Mouse (Mus musculus): ENCODE results near the gene Dnal1. TPM values are rescaled to one million over a fixed set of nuclear protein-coding genes. Genes with fewer than 3 reads are reported as not detected.

Dnal1 gene
- polyA plus RNA-seq (2015; fragmentation: Illumina TruSeq; extraction: RNeasy Lipid Tissue Mini Kit (QIAGEN cat#74804); ENCODE audit: insufficient read depth, low read depth, low replicate concordance) = 3.5 TPM

DNA sequence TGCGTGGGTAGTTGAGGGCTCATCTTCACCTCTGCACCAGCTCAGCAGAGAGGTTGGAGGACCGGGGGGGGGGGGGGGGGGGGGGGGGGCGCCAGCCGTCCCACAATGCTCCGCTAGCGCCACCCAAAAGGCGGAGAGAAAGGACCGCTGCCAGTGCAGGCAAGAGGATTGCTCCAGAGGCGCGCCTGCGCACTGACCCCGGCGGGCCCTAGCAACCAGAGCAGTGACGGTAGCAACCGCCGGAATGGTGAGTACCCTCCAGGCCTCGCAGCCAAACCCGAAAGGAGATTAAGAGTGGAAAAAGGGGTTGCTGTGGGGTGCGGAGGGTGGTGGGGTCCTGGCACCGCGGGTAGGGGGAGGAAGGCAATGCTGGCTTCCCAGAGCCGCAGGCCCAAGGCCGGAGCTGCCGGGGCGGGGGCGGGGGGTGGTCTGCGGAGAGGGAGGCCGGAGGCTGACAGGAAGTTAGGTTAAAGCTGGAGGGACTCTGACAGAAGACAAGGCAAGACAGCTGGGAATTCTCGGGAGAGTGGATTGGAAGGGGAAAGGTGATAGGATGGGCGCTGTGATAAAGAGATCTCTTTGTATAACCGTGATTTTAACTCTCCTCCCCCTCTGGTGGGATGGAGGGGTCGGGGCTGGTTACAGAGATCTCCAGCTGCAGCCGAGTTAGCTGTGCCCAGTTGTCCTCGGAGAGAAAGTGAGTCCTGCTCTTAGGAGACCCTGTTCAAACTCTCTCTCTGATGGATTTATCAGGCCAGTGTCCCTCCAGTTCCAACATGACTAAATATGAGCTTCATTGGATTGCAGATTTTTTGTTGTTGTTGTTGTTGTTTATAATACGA lies at the start of gene Dnal1:
TSS of gene Dnal1 (plus strand) at position 214 of the 842 bp plus-strand sequence.

DNA sequence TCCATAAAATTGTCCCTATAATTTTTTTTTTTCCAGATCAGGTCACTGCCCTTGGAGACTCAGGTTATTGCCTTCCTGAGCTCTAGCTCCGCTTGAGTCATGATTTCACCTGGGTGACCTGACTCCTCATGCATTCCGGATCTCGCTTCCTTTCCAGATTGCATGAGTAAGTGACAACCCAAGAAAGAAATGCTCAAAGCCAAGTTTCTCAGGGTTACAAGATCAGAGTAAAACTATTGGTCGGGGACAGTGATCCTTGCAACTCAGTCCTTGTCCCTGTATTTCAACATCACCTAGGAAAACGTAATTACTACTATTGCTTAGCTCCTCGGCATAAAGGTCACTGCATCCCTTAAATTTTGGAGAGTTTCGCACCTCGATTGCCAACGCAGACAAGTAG lies 45.2 kb upstream of the Dnal1 start, which contains the start of gene Acot5:
TSS of gene Acot5 (plus strand) at position 340 of the 400 bp plus-strand sequence.

DNA sequence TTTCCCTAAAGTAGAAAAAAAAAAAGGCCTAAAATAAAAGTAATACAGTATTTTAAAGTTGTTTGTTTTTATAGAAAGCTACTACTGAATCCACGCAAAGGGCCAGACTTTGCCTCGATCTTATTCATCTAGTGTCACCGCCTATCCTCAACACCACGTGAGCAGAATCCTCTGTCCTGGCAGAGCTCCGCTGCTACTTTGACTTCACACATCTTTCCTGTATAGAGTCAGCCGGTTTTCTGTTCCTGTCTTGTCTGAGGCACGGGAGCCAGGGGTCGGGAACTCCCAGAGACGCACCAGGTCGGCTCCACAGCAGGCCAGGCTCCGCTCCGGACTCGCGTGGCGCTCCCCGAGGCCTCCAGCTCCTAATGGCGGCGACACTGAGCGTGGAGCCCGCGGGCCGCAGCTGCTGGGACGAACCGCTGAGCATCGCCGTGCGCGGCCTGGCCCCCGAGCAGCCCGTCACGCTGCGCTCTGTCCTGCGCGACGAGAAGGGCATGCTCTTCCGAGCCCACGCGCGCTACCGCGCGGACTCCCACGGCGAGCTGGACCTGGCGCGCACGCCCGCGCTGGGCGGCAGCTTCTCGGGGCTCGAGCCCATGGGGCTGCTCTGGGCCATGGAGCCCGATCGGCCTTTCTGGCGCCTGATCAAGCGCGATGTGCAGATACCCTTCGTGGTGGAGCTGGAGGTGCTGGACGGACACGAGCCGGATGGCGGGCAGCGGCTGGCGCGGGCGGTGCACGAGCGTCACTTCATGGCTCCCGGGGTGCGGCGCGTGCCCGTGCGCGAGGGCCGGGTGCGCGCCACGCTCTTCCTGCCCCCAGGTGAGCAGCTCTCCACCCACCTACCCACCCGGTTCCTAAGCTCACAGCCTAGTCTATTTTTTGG lies 13.3 kb upstream of the Dnal1 start, which contains the start of gene Acot6:
TSS of gene Acot6 (plus strand) at position 51 of the 889 bp plus-strand sequence.

DNA sequence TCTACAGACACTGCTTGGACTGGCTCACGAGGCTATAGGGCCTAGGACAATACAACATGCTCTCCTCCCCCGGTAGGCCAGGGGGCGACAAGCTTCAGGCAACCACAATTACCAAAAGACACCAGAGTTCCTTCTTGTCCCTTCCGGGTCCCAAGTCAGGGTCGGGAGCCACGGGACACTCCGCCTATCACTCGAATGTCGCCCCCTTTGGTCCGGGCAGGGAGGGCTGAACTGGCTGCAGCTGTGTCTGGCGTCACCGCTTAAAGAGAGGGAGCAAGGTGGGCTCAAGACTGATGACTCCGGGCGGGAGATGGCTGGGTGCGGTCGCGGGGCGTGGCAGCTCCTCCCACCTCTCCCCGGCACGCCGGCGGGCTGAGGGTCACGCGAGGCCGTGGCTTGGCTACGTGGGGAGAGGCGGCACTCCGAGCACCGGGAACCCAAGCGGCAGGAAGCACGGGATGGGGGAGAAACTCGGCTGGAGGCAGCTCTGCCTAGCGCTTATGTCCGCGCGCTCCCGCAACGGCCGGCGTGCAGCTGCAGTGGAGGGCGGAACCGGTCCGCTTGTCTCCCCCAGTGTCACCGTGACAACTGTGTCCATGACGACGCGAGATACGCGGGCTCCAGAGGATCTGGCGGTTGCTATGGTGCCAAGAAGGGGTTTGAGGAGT lies 33.9 kb downstream of the Dnal1 start, which contains the start of gene Pnma1:
TSS of gene Pnma1 (minus strand) at position 536 of the 668 bp plus-strand sequence.

Other genes starting within 250 kb of the Dnal1 start
- gene Numb, start 192.4 kb upstream of the Dnal1 start, polyA plus RNA-seq (2015; fragmentation: Illumina TruSeq; extraction: RNeasy Lipid Tissue Mini Kit (QIAGEN cat#74804); ENCODE audit: insufficient read depth, low read depth, low replicate concordance) = 12.0 TPM
- 1.8 TPM for gene Riox1, start 163.8 kb upstream of the Dnal1 start, polyA plus RNA-seq (2015; fragmentation: Illumina TruSeq; extraction: RNeasy Lipid Tissue Mini Kit (QIAGEN cat#74804); ENCODE audit: insufficient read depth, low read depth, low replicate concordance)
- not detected for gene Heatr4, start 129.5 kb upstream of the Dnal1 start, polyA plus RNA-seq (2015; fragmentation: Illumina TruSeq; extraction: RNeasy Lipid Tissue Mini Kit (QIAGEN cat#74804); ENCODE audit: insufficient read depth, low read depth, low replicate concordance)
- 0.81 TPM for gene Acot2, start 126.5 kb upstream of the Dnal1 start, polyA plus RNA-seq (2015; fragmentation: Illumina TruSeq; extraction: RNeasy Lipid Tissue Mini Kit (QIAGEN cat#74804); ENCODE audit: insufficient read depth, low read depth, low replicate concordance)
- 7.5 TPM for gene Acot1, start 104.9 kb upstream of the Dnal1 start, polyA plus RNA-seq (2015; fragmentation: Illumina TruSeq; extraction: RNeasy Lipid Tissue Mini Kit (QIAGEN cat#74804); ENCODE audit: insufficient read depth, low read depth, low replicate concordance)
- gene Acot4, start 76.0 kb upstream of the Dnal1 start, polyA plus RNA-seq (2015; fragmentation: Illumina TruSeq; extraction: RNeasy Lipid Tissue Mini Kit (QIAGEN cat#74804); ENCODE audit: insufficient read depth, low read depth, low replicate concordance) = 0.13 TPM
- gene Gm49366, start 75.4 kb upstream of the Dnal1 start, polyA plus RNA-seq (2015; fragmentation: Illumina TruSeq; extraction: RNeasy Lipid Tissue Mini Kit (QIAGEN cat#74804); ENCODE audit: insufficient read depth, low read depth, low replicate concordance) = not detected
- gene Acot3, start 62.2 kb upstream of the Dnal1 start, polyA plus RNA-seq (2015; fragmentation: Illumina TruSeq; extraction: RNeasy Lipid Tissue Mini Kit (QIAGEN cat#74804); ENCODE audit: insufficient read depth, low read depth, low replicate concordance) = not detected
- gene Acot5, start 45.0 kb upstream of the Dnal1 start, polyA plus RNA-seq (2015; fragmentation: Illumina TruSeq; extraction: RNeasy Lipid Tissue Mini Kit (QIAGEN cat#74804); ENCODE audit: insufficient read depth, low read depth, low replicate concordance) = not detected
- 1.3 TPM for gene Acot6, start 13.7 kb upstream of the Dnal1 start, polyA plus RNA-seq (2015; fragmentation: Illumina TruSeq; extraction: RNeasy Lipid Tissue Mini Kit (QIAGEN cat#74804); ENCODE audit: insufficient read depth, low read depth, low replicate concordance)
- not detected for gene Pnma1, start 34.1 kb downstream of the Dnal1 start, polyA plus RNA-seq (2015; fragmentation: Illumina TruSeq; extraction: RNeasy Lipid Tissue Mini Kit (QIAGEN cat#74804); ENCODE audit: insufficient read depth, low read depth, low replicate concordance)
- 3.9 TPM for gene Elmsan1, start 104.5 kb downstream of the Dnal1 start, polyA plus RNA-seq (2015; fragmentation: Illumina TruSeq; extraction: RNeasy Lipid Tissue Mini Kit (QIAGEN cat#74804); ENCODE audit: insufficient read depth, low read depth, low replicate concordance)
- gene Ptgr2, start 170.9 kb downstream of the Dnal1 start, polyA plus RNA-seq (2015; fragmentation: Illumina TruSeq; extraction: RNeasy Lipid Tissue Mini Kit (QIAGEN cat#74804); ENCODE audit: insufficient read depth, low read depth, low replicate concordance) = 7.3 TPM
- gene Zfp410, start 202.5 kb downstream of the Dnal1 start, polyA plus RNA-seq (2015; fragmentation: Illumina TruSeq; extraction: RNeasy Lipid Tissue Mini Kit (QIAGEN cat#74804); ENCODE audit: insufficient read depth, low read depth, low replicate concordance) = 12.5 TPM
- 7.6 TPM for gene Coq6, start 247.3 kb downstream of the Dnal1 start, polyA plus RNA-seq (2015; fragmentation: Illumina TruSeq; extraction: RNeasy Lipid Tissue Mini Kit (QIAGEN cat#74804); ENCODE audit: insufficient read depth, low read depth, low replicate concordance)
- gene Fam161b, start 247.5 kb downstream of the Dnal1 start, polyA plus RNA-seq (2015; fragmentation: Illumina TruSeq; extraction: RNeasy Lipid Tissue Mini Kit (QIAGEN cat#74804); ENCODE audit: insufficient read depth, low read depth, low replicate concordance) = 1.3 TPM

Measured in pancreas, adult 10 weeks (tissue).